Mouse (Mus musculus) E14TG2a.4 (cell line): Measurements from ENCODE around the gene Eps15l1.

Experiments used
- H3K27me3 ChIP-seq: 2 replicates; pipeline ENCODE4 v1.6.1; 2014; ENCODE audit warnings: low read length, control low read depth; ENCODE audit not compliant: insufficient read depth
- H3K36me3 ChIP-seq: 2 replicates; pipeline ENCODE4 v1.6.1; 2014; ENCODE audit warnings: low read length, control low read depth; ENCODE audit not compliant: insufficient read depth
- H3K4me1 ChIP-seq: replicated peaks from 2 replicates; pipeline ENCODE4 v1.6.1; 2014; ENCODE audit warnings: low read depth, low read length, control low read depth
- H3K4me3 ChIP-seq: replicated peaks from 2 replicates; pipeline ENCODE4 v1.5.1; 2014; ENCODE audit warnings: mild to moderate bottlenecking, low read length
- H3K9me3 ChIP-seq: 2 replicates; pipeline ENCODE4 v1.6.1; 2014; ENCODE audit warnings: low read length, control low read depth
- CTCF ChIP-seq: conservative IDR thresholded peaks from 2 replicates; pipeline ENCODE4 v1.5.1; 2014; ENCODE audit warnings: low read length
- NANOG ChIP-seq: IDR thresholded peaks from 2 replicates; pipeline ENCODE4 v1.6.1; 2014; ENCODE audit warnings: borderline replicate concordance, low read length, mixed read lengths
- POU5F1 ChIP-seq: IDR thresholded peaks from 2 replicates; pipeline ENCODE4 v1.6.1; 2014; ENCODE audit warnings: low read length, borderline replicate concordance

Gene Eps15l1

GRCm38 (mm10) chr8:72291104-72291503 is 130.2 kb downstream of the Eps15l1 start:
- peak overlapping the region; percentile 37 for H3K4me3 ChIP-seq
- no peaks in the 10 kb centered on the region for H3K9me3 ChIP-seq
- no peaks in the 10 kb centered on the region for H3K27me3 ChIP-seq
- H3K4me1 ChIP-seq: peaks cover 42% of the 10 kb centered on the region
- no peaks in the 10 kb centered on the region for H3K36me3 ChIP-seq
- TF ChIP-seq CTCF: no peak
- no peak for TF ChIP-seq POU5F1
- TF ChIP-seq NANOG: no peak
